ENCODE assay signal across 26 mouse cellular contexts in the genomic region with DNA sequence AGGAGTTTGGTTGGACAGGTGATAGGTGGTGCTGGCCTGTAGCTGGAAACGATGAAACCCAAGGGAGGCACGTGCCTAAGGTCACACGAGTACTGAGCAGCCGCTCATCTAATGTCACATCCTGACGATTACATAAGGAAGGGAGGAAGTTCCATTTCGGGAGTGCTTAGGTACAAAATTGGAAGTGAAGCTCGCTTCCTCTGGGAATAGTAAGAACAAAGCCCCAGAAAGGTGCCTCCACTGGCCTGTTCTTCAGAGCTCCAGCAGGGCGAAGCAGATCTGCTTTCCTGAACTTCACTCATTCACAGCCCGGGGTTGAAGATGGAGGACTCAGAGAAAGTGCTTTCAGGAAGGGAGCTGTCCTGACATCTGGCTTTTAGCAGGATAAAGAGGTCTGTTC. TPM values are rescaled to one million over a fixed set of nuclear protein-coding genes. Genes with fewer than 3 reads are reported as not detected.
"Had no signal": no experiment of that assay in that cellular context is flagged by ENCODE, and none has a peak within 500 bp of the region (broad histone marks: within the 10 kb centered on the region; RNA-seq: fewer than 3 reads in every experiment).

No protein-coding gene starts in this region.

- ATAC-seq: liver, embryonic 12.5 days; midbrain, embryonic 13.5 days; midbrain, embryonic 16.5 days had no signal

- DNase-seq: kidney, adult 9 months; kidney, postnatal 14 days; kidney, postnatal 4 days; liver; lung, adult 18-20 months; lung, postnatal 10 days; lung, postnatal 36 days; retina, postnatal 1 day; right cerebral cortex, postnatal 25 days; spleen, adult 18-20 months; thymus, postnatal 25 days had no signal

- H3K4me3 ChIP-seq: limb, embryonic 10.5 days; limb, embryonic 13.5 days; liver, embryonic 12.5 days; liver, embryonic 15.5 days; lung, embryonic 15.5 days; megakaryocyte, embryonic 14.5 days; midbrain, embryonic 10.5 days; midbrain, embryonic 13.5 days; myocyte; neural tube, embryonic 13.5 days; stomach, embryonic 15.5 days had no signal

- H3K9ac ChIP-seq: limb, embryonic 13.5 days; liver, embryonic 12.5 days; liver, embryonic 15.5 days; lung, embryonic 15.5 days; midbrain, embryonic 13.5 days; neural tube, embryonic 13.5 days; stomach, embryonic 15.5 days had no signal

- H3K27ac ChIP-seq: limb, embryonic 10.5 days; limb, embryonic 13.5 days; liver, embryonic 12.5 days; liver, embryonic 15.5 days; lung, embryonic 15.5 days; midbrain, embryonic 10.5 days; midbrain, embryonic 13.5 days; neural tube, embryonic 13.5 days; stomach, embryonic 15.5 days had no signal

- H3K4me2 ChIP-seq: limb, embryonic 13.5 days; liver, embryonic 12.5 days; liver, embryonic 15.5 days; lung, embryonic 15.5 days; midbrain, embryonic 13.5 days; neural tube, embryonic 13.5 days; stomach, embryonic 15.5 days had no signal

- H3K27me3 ChIP-seq: limb, embryonic 13.5 days; liver, embryonic 12.5 days; liver, embryonic 15.5 days; lung, embryonic 15.5 days; megakaryocyte, embryonic 14.5 days; midbrain, embryonic 13.5 days; neural tube, embryonic 13.5 days; stomach, embryonic 15.5 days had no signal

- H3K4me1 ChIP-seq: limb, embryonic 10.5 days; limb, embryonic 13.5 days; liver, embryonic 12.5 days; liver, embryonic 15.5 days; lung, embryonic 15.5 days; megakaryocyte, embryonic 14.5 days; midbrain, embryonic 13.5 days; neural tube, embryonic 13.5 days; stomach, embryonic 15.5 days had no signal

- H3K9me3 ChIP-seq: limb, embryonic 10.5 days; limb, embryonic 13.5 days; liver, embryonic 12.5 days; liver, embryonic 15.5 days; lung, embryonic 15.5 days; megakaryocyte, embryonic 14.5 days; midbrain, embryonic 10.5 days; midbrain, embryonic 13.5 days; neural tube, embryonic 13.5 days; stomach, embryonic 15.5 days had no signal

RNA-seq across cellular contexts. Expression of a gene that starts 20.4 kb away (rescaled TPM):
- total RNA-seq: monocyte, adult 5-6 weeks; neutrophil, adult 5-6 weeks had no signal
- polyA plus RNA-seq: thymus, postnatal 0 days had no signal
